Mouse (Mus musculus): Measurements from ENCODE around the gene Dnah14.

GRCm38 (mm10) chr1:181776541-181776940 is 200.2 kb downstream of the Dnah14 start:
- TF ChIP-seq EP300 (IDR thresholded peaks at IDR 0.05; ENCODE audit: low read depth) (no peak), CTCF (IDR thresholded peaks at IDR 0.05; ENCODE audit: low read depth) (no peak)

All from heart, postnatal 0 days (tissue).